Mouse (Mus musculus) forebrain, embryonic 15.5 days (tissue): Measurements from ENCODE around the gene Aim2. TPM values are rescaled to one million over a fixed set of nuclear protein-coding genes. Genes with fewer than 3 reads are reported as not detected.

Source experiments
- ATAC-seq: fragments of 200-750 bp; cut with Nextera tagmentation; replicated peaks from 2 replicates; pipeline ENCODE4 v1.8.0; 2017; ENCODE audit warnings: mild to moderate bottlenecking, moderate TSS enrichment, moderate library complexity
- H3K27ac ChIP-seq: fragments of 300-500 bp; sonication (generic); replicated peaks from 2 replicates; pipeline ENCODE4 v1.5.1; 2015; ENCODE audit warnings: mild to moderate bottlenecking, inconsistent platforms
- H3K27me3 ChIP-seq: fragments of 300-500 bp; sonication (generic); 2 replicates; pipeline ENCODE4 v1.6.1; 2015; ENCODE audit warnings: inconsistent platforms
- H3K36me3 ChIP-seq: fragments of 300-500 bp; sonication (generic); 2 replicates; pipeline ENCODE4 v1.6.1; 2015; ENCODE audit warnings: mild to moderate bottlenecking, inconsistent platforms
- H3K4me1 ChIP-seq: fragments of 300-500 bp; sonication (generic); 2 replicates; pipeline ENCODE4 v1.6.1; 2015; ENCODE audit warnings: inconsistent platforms
- H3K4me2 ChIP-seq: fragments of 300-500 bp; sonication (generic); replicated peaks from 2 replicates; pipeline ENCODE4 v1.6.1; 2015; ENCODE audit warnings: mild to moderate bottlenecking, inconsistent platforms
- H3K4me3 ChIP-seq: fragments of 300-500 bp; sonication (generic); 2 replicates; pipeline ENCODE4 v1.5.1; 2015; ENCODE audit warnings: mild to moderate bottlenecking, inconsistent platforms
- H3K9ac ChIP-seq: fragments of 300-500 bp; sonication (generic); replicated peaks from 2 replicates; pipeline ENCODE4 v1.6.1; 2015; ENCODE audit warnings: mild to moderate bottlenecking, inconsistent platforms
- H3K9me3 ChIP-seq: fragments of 300-500 bp; sonication (generic); 2 replicates; pipeline ENCODE4 v1.6.1; 2016; ENCODE audit warnings: inconsistent platforms
- WGBS: fragments of 180-500 bp; shearing (Covaris S2); methylation state at CpG from one replicate; pipeline ENCODE4 v1.1.7; 2015; ENCODE audit warnings: mixed read lengths; 5-methylcytosine and 5-hydroxymethylcytosine counted together
- polyA plus RNA-seq: library from polyadenylated mRNA; unstranded; fragments of >200 nt; fragmentation: Nextera tagmentation; extraction: Ambion mirVana; gene quantifications from 2 replicates; pipeline ENCODE4 v1.2.1, GENCODE M21; 2015

Gene Aim2
- polyA plus RNA-seq, 1 experiment from 2014 or later, result 3.5 TPM

DNA sequence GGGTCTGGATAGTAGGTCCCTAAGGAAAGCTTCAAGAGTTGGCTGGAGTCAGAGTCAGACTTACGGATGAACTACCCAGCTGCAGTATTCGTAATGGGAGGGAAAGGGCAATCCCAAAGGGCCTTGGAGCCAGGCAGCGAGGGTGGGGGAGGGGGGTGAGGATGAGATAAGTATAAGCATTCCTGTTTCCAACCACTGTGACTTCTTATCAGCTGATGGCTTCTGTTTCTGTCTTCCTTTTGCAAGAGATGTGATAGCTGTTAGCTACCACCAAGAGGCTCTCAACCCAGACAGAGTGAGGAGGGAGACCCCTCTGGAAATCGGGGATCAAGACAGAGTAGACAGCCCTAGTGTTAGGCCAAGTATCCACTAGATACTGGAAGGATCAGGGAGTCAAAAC is 21.5 kb upstream of the Aim2 start:
- H3K4me3 ChIP-seq, result no peak overlapping the region
- H3K9me3 ChIP-seq, result no peaks in the 10 kb centered on the region
- H3K4me1 ChIP-seq, result peaks cover 8% of the 10 kb centered on the region
- no peak overlapping the region for H3K9ac ChIP-seq
- H3K27me3 ChIP-seq, result no peaks in the 10 kb centered on the region
- no peak for ATAC-seq
- H3K4me2 ChIP-seq, result no peak overlapping the region
- no peaks in the 10 kb centered on the region for H3K36me3 ChIP-seq
- H3K27ac ChIP-seq, result no peak overlapping the region
- WGBS, result 46% methylated on average over 4 of the region's 4 CpGs

DNA sequence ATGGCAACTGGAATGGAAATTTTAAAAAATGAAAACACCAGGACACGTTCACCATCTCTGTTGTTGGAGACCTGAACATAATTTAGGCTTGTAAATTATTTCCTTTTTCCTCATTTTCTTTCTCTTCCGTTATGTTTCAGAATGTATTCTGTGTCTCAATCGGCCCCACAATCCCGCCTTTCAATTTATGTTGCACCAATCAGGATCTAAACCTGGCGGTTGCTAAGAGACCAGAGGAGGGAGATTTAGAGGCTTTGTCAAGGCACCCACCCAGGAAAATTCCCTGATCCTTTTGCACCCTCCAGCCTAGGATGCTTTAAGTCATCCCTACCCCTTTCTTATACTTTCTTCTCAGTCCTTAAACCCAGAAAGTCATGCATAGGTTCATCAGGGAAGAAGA is 20.9 kb upstream of the Aim2 start:
- Histone ChIP-seq H3K9me3 (no peaks in the 10 kb centered on the region), H3K9ac (no peak overlapping the region), H3K27me3 (no peaks in the 10 kb centered on the region), H3K27ac (no peak overlapping the region), H3K4me3 (no peak overlapping the region), H3K4me1 (peaks cover 8% of the 10 kb centered on the region), H3K4me2 (no peak overlapping the region), H3K36me3 (no peaks in the 10 kb centered on the region)
- 70% methylated on average over 5 of the region's 5 CpGs for WGBS
- ATAC-seq, result no peak

DNA sequence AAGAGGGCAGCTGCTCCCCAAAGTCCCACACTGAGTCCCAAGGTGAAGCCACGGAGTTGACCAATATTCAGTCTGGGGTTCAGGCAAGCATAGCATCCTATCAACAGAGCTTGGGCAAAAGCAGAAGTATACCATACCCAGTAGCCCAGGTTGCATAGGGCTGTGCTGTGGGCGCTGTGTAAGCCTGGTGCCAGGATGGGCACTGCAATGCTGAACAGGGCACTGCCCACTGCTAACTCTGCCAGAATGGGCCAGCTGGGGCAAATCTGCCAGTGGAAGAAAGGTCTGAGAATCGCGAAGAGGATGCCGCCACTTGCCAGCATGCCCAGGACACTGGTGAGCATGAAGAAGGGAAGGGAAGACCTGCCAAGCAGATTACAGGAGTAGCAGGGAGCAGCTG is 18.3 kb upstream of the Aim2 start:
- Histone ChIP-seq H3K27ac (no peak overlapping the region), H3K4me2 (no peak overlapping the region), H3K27me3 (no peaks in the 10 kb centered on the region), H3K36me3 (peaks cover 2% of the 10 kb centered on the region; the same call in 1 of the 2 replicates), H3K4me3 (no peak overlapping the region), H3K9me3 (no peaks in the 10 kb centered on the region), H3K4me1 (peaks cover 8% of the 10 kb centered on the region), H3K9ac (no peak overlapping the region)
- 92% methylated on average over 5 of the region's 5 CpGs for WGBS
- 0 out of 2 replicates have a peak, but pooled peaks have one; percentile 23 for ATAC-seq

DNA sequence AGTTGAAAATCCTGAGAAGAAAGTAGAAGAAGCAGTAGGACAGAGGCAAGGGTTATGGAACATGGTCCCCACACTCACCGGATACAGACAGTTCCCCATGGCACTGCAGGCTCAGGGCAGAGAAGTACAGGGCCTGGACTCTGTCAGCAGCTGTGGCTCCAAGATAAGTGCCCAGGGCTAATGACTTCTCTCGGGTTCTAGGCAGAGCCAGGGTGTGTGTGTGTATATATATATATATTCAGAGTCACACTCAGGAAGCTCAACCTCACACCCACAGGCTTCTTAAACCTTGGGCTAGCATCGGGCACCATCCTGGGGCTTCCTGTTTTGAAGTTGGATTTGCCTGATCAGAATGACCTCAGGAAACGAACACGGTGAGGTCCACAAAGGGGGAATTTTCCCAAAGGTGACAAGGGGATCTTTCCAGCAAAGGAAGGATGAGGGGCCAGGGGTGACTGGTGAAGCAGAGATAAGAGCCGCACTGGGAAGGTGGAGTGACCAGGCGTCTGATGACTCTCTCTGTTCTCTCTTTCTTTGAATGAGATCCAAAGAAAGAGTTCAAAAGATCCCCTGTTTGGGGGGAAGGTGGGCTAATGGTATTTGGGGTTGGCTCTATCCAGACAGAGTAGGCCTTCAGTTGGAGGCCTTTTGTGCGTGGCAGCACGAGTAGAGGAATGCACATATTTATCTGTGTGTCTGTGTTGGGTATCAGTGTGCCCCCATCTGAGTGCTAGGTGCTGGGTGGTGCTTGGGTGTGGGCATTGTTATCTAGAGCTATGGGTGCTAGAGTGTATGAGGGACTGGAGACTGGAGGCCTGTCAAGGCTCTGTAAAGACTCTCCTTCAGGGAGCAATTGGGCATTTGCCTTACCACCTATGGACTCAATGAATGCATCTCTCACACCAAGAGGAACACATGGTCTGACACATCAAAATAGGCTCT is 17.1 kb upstream of the Aim2 start, which contains the start of gene Ackr1:
Gene Ackr1 (minus strand): TSS at position 439 of the 942 bp plus-strand sequence.
- Histone ChIP-seq H3K27me3 (no peaks in the 10 kb centered on the region), H3K4me1 (peaks cover 3% of the 10 kb centered on the region), H3K4me2 (no peak within 1 kb of the TSS), H3K9ac (no peak within 1 kb of the TSS), H3K4me3 (no peak within 1 kb of the TSS), H3K27ac (no peak within 1 kb of the TSS), H3K9me3 (no peaks in the 10 kb centered on the region), H3K36me3 (peaks cover 2% of the 10 kb centered on the region; the same call in 1 of the 2 replicates)
- ATAC-seq, result no peak
- WGBS, result 75% methylated on average over 9 of the region's 9 CpGs

DNA sequence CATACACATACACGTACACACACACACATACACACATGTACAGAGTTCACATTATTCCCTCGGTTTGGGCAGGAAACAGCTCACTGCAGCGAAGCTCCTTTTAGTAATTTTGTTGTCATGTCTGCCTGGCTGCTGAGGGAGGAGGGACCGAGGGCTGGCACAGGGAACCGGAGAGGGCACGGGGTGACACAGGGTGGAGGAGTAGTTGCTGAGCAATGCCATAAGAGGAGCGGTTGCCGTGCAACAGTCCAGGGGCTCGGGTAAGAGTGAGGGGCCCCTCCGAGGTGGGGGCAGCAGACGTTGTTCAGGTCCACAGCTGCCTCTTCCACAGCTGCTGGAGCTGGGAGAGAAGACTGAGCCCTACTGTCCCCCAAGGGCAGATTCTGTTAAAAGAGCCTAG is 14.8 kb upstream of the Aim2 start:
- H3K27me3 ChIP-seq, result no peaks in the 10 kb centered on the region
- WGBS, result 45% methylated on average over 11 of the region's 11 CpGs
- no peak overlapping the region for H3K9ac ChIP-seq
- ATAC-seq, result no peak
- H3K27ac ChIP-seq, result no peak overlapping the region
- H3K36me3 ChIP-seq, result peaks cover 10% of the 10 kb centered on the region
- H3K4me3 ChIP-seq, result no peak overlapping the region
- H3K9me3 ChIP-seq, result no peaks in the 10 kb centered on the region
- H3K4me2 ChIP-seq, result no peak overlapping the region
- no peaks in the 10 kb centered on the region for H3K4me1 ChIP-seq

DNA sequence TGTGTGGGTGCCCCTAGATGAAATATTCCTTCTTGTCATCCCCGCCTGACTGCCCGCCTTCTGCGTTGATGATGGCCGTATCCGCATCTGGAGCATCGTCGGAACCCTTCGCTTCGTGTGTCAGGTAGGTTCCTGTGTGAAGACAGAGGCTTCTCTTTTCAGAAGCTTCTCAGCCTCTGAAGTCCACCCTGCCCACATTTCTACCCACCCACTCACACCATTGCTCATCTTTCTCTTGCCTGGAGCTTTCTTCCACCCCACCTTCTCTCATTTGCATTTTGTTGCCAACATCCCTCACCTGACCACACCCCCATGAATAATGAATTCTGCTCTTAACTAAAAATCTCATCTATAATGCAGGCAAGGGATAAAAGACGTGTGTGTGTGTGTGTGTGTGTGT is 13.7 kb upstream of the Aim2 start:
- no peaks in the 10 kb centered on the region for H3K9me3 ChIP-seq
- ATAC-seq, result no peak
- no peaks in the 10 kb centered on the region for H3K4me1 ChIP-seq
- no peak overlapping the region for H3K9ac ChIP-seq
- no peak overlapping the region for H3K4me2 ChIP-seq
- no peaks in the 10 kb centered on the region for H3K27me3 ChIP-seq
- 94% methylated on average over 10 of the region's 10 CpGs for WGBS
- no peak overlapping the region for H3K27ac ChIP-seq
- no peak overlapping the region for H3K4me3 ChIP-seq
- peaks cover 15% of the 10 kb centered on the region for H3K36me3 ChIP-seq

DNA sequence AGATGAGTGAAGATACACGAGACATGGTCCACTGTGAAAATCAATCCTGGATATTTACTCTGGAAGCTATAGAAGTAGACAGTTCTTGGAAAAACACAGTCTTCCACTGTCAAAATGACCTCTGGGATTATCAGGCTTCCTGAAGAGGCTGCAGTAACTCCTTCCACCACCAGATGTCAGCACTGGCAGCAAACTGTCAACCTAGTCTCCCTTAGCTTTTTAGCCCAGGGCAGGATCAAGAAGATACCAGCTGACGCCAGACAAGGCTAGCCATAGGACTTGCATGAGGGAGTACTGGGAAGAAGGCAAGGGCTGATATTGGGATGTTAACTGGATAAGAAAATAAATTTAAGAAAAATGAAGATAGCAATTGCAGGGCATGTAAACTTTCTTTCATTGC is 11.1 kb upstream of the Aim2 start:
- peaks cover 21% of the 10 kb centered on the region for H3K36me3 ChIP-seq
- no peaks in the 10 kb centered on the region for H3K27me3 ChIP-seq
- H3K4me1 ChIP-seq, result 0 out of 2 replicates have a peak, but pooled peaks cover 12% of the 10 kb centered on the region
- WGBS, result 11% methylated on average over 2 of the region's 2 CpGs
- H3K9ac ChIP-seq, result no peak overlapping the region
- H3K4me3 ChIP-seq, result no peak overlapping the region
- no peak overlapping the region for H3K27ac ChIP-seq
- ATAC-seq, result peak; percentile 51; the same call in 1 of the 2 replicates
- H3K4me2 ChIP-seq, result no peak overlapping the region
- H3K9me3 ChIP-seq, result no peaks in the 10 kb centered on the region

DNA sequence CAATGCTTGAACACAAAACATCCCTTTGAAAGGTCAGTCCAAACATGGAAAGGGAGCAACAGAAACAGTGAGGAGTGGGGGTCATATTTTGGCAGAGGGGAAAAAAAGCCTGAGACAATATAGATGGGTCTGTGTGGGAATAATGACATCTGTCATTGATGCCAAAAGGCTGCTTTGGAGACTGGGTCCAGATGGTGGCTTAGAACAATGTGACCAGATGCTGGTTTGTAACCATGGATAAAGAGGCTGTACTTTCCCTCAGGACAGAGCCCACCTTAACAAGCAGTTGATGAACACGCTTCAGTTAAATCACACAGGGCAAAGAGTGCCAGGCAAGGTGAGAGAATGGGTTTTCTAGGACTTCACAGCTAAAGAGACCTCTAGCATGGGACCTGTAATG is 8.3 kb upstream of the Aim2 start:
- 32% methylated on average over 1 of the region's 1 CpGs for WGBS
- Histone ChIP-seq H3K27ac (no peak overlapping the region), H3K9ac (no peak overlapping the region), H3K27me3 (no peaks in the 10 kb centered on the region), H3K36me3 (peaks cover 37% of the 10 kb centered on the region), H3K4me1 (0 out of 2 replicates have a peak, but pooled peaks cover 12% of the 10 kb centered on the region), H3K9me3 (no peaks in the 10 kb centered on the region), H3K4me2 (no peak overlapping the region), H3K4me3 (no peak overlapping the region)
- ATAC-seq, result peak; percentile 41

DNA sequence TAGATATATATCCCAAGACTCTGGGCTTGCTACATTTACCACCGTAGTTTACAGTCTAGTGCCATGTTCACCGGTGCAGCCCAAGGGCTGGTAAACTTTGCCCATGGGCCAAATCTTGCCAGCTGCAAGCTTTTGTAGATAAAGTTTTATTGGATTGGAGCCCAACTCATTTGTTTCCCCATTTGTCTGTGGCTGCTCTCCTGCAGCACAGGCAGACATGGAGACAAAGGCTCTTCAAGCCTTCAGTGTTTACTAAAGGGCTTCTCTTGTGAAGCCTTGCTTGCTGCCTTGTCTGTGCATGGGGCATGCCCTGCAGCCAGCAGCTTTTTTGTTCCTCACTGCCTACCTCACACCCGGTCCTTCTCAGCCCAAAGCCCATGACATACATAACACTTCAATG is 6.7 kb upstream of the Aim2 start:
- Histone ChIP-seq H3K4me2 (no peak overlapping the region), H3K4me3 (no peak overlapping the region), H3K9ac (no peak overlapping the region), H3K27me3 (no peaks in the 10 kb centered on the region), H3K4me1 (0 out of 2 replicates have a peak, but pooled peaks cover 12% of the 10 kb centered on the region), H3K27ac (no peak overlapping the region), H3K36me3 (peaks cover 42% of the 10 kb centered on the region), H3K9me3 (no peaks in the 10 kb centered on the region)
- peak; percentile 26; the same call in 1 of the 2 replicates for ATAC-seq
- 25% methylated on average over 3 of the region's 3 CpGs for WGBS

DNA sequence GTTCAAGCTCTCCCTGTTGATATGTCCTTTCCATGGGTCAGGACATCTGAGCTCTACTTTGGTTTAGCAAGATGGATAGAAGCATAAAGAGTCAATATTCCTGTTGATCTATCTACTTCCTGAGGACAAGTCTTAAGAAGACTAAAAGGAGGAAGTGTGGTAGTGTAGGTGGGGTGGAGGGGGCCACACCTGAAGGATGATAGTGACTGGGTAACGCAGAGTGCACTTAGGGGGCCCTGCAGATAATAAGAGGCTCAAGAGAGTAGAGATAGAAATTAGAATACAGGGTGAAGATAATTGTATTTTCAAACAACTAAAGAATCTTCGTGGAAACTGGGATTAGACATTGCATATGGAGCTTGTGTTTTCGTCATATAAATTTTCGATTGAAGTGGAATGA is 5.6 kb upstream of the Aim2 start:
- H3K27me3 ChIP-seq, result no peaks in the 10 kb centered on the region
- ATAC-seq, result no peak
- 94% methylated on average over 4 of the region's 4 CpGs for WGBS
- H3K4me1 ChIP-seq, result peaks cover 19% of the 10 kb centered on the region
- no peak overlapping the region for H3K4me2 ChIP-seq
- H3K36me3 ChIP-seq, result peaks cover 42% of the 10 kb centered on the region
- H3K9ac ChIP-seq, result no peak overlapping the region
- H3K27ac ChIP-seq, result no peak overlapping the region
- no peaks in the 10 kb centered on the region for H3K9me3 ChIP-seq
- H3K4me3 ChIP-seq, result no peak overlapping the region

DNA sequence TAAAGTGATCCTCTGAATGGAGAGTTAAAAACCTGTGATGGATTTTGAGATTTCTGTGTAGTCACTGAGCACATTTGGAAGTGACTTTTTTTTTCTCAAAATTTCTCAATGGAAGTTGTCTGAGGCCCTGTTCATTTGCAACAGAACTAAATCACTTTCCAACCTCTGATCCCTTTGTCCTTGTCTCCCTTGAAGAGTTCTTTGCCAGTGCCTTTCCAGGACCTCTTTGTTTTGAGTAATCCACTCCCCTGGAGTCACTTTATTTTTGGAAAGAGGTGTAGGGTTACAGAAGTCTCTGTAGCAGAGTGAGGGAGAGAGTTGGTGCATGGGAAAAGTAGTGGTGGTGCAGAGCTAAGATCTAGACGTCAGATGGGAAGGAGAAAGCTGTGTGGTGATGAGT is 2.2 kb upstream of the Aim2 start:
- peaks cover 29% of the 10 kb centered on the region for H3K36me3 ChIP-seq
- no peak for ATAC-seq
- no peaks in the 10 kb centered on the region for H3K9me3 ChIP-seq
- peaks cover 27% of the 10 kb centered on the region for H3K4me1 ChIP-seq
- no peak overlapping the region for H3K4me2 ChIP-seq
- WGBS, result 16% methylated on average over 1 of the region's 1 CpGs
- no peak overlapping the region for H3K9ac ChIP-seq
- no peak overlapping the region for H3K27ac ChIP-seq
- no peaks in the 10 kb centered on the region for H3K27me3 ChIP-seq
- no peak overlapping the region for H3K4me3 ChIP-seq

DNA sequence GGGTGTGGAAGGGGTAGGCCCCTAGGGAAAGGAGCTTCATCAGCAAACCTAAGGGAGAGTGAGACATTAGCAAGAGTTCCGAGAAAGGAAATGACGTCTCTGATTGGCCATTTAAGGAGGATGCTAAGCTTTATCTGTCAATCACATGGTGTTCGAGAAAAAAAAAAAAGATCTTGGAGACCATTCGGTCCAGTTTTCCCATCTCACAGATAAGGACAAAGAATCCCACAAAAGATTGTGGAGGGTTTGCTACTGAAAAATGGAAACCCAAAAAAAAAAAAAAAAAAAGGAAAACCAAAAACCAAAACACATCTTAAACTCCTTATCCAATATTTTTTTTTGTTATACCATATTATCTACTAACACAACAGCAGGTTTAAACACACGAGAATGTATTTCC is 1.5 kb upstream of the Aim2 start:
- WGBS, result 48% methylated on average over 5 of the region's 5 CpGs
- no peak for ATAC-seq
- Histone ChIP-seq H3K9me3 (no peaks in the 10 kb centered on the region), H3K4me3 (no peak overlapping the region), H3K27ac (no peak overlapping the region), H3K4me1 (peaks cover 21% of the 10 kb centered on the region), H3K27me3 (no peaks in the 10 kb centered on the region), H3K4me2 (no peak overlapping the region), H3K9ac (no peak overlapping the region), H3K36me3 (peaks cover 23% of the 10 kb centered on the region)
